ENCODE assay signal across 8 mouse cellular contexts in the genomic region with DNA sequence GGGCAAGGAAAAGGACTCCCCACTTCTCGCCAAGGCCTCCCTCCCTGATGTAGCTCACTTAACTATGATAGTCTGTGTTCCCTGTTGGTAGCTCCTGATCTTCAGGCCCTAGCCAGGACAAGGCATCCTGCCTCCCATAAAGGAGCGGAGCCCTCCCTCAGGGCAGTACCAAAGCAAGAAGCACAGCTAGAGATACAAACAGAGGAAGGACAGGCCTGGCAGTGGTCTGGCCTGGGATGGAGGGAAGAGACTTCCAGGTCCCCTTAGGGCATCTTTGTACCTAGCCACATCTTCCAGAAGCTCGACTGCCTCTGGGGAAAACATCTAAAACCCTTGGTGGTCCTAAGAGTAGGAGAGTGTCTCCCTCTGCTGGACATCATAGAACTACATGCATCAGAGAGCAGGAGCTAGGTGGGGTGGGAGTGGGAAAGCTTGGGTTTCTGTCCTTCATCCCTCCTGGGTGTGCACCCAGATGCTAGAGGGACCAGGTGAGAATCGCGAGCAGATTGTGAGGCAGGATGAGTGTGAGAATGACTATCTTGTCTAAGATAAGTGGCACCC. TPM values are rescaled to one million over a fixed set of nuclear protein-coding genes. Genes with fewer than 3 reads are reported as not detected.
A peak's percentile ranks its signal among the peaks of the same experiment; 100 is the strongest.
DNase-seq lines count a peak whose midpoint lies in the region; ATAC-seq and TF ChIP-seq lines count a peak whose summit lies in the region.

No protein-coding gene starts in this region.

- TF ChIP-seq EP300 in heart, postnatal 0 days (IDR thresholded peaks at IDR 0.05; ENCODE audit: low read depth) = no peak

- peaks cover 41% of the 10 kb centered on the region for H3K4me1 ChIP-seq in hindbrain, embryonic 10.5 days (replicated peaks)
- peaks cover 17% of the 10 kb centered on the region for H3K4me1 ChIP-seq in hindbrain, embryonic 12.5 days
- no peaks in the 10 kb centered on the region for H3K4me1 ChIP-seq in bone marrow macrophage, adult 2 months (ENCODE audit: control insufficient read depth, insufficient read depth, low read length)
- H3K4me1 ChIP-seq in heart, postnatal 0 days (ENCODE audit: control insufficient read depth, insufficient read depth) = no peaks in the 10 kb centered on the region
- peaks cover 13% of the 10 kb centered on the region for H3K4me1 ChIP-seq in neural tube, embryonic 13.5 days (replicated peaks)

- no peak for TF ChIP-seq POLR2A in bone marrow macrophage, adult 2 months (IDR thresholded peaks at IDR 0.05; ENCODE audit: borderline replicate concordance, low read depth, low read length)

- H3K27me3 ChIP-seq in hindbrain, embryonic 10.5 days (ENCODE audit: insufficient read depth, poor library complexity, severe bottlenecking) = no peaks in the 10 kb centered on the region
- H3K27me3 ChIP-seq in hindbrain, embryonic 12.5 days = no peaks in the 10 kb centered on the region
- no peaks in the 10 kb centered on the region; the same call in 1 of the 2 replicates for H3K27me3 ChIP-seq in heart, postnatal 0 days (ENCODE audit: control insufficient read depth, insufficient read depth, low read length)
- no peaks in the 10 kb centered on the region for H3K27me3 ChIP-seq in neural tube, embryonic 13.5 days

- ATAC-seq in hindbrain, embryonic 12.5 days (ENCODE audit: low FRiP score) = no peak
- ATAC-seq in heart, postnatal 0 days (ENCODE audit: insufficient read depth, low read depth) = no peak
- ATAC-seq in neural tube, embryonic 13.5 days (ENCODE audit: low read depth) = 0 out of 2 replicates have a peak, but pooled peaks have one; percentile 48

- no peak overlapping the region for H3K9ac ChIP-seq in hindbrain, embryonic 12.5 days
- no peak overlapping the region for H3K9ac ChIP-seq in heart, postnatal 0 days (replicated peaks; ENCODE audit: low read depth, low read length)
- no peak overlapping the region for H3K9ac ChIP-seq in neural tube, embryonic 13.5 days

- H3K9me3 ChIP-seq in hindbrain, embryonic 10.5 days = peaks cover 5% of the 10 kb centered on the region; the same call in 1 of the 2 replicates
- no peaks in the 10 kb centered on the region for H3K9me3 ChIP-seq in hindbrain, embryonic 12.5 days (replicated peaks)
- no peaks in the 10 kb centered on the region for H3K9me3 ChIP-seq in heart, postnatal 0 days (replicated peaks; ENCODE audit: control insufficient read depth, low read length)
- H3K9me3 ChIP-seq in neural tube, embryonic 13.5 days = no peaks in the 10 kb centered on the region

- TF ChIP-seq CTCF in bone marrow macrophage, adult 2 months (IDR thresholded peaks at IDR 0.05; ENCODE audit: low read depth, low read length) = peak; percentile 68
- TF ChIP-seq CTCF in heart, postnatal 0 days (IDR thresholded peaks at IDR 0.05; ENCODE audit: low read depth) = peak; percentile 92

- no peak overlapping the region for H3K4me3 ChIP-seq in hindbrain, embryonic 10.5 days
- H3K4me3 ChIP-seq in hindbrain, embryonic 12.5 days = no peak overlapping the region
- no peak overlapping the region for H3K4me3 ChIP-seq in bone marrow macrophage, adult 2 months (ENCODE audit: insufficient read depth, low read length)
- no peak overlapping the region for H3K4me3 ChIP-seq in heart, postnatal 0 days (ENCODE audit: low read depth, low read length)
- H3K4me3 ChIP-seq in neural tube, embryonic 13.5 days = no peak overlapping the region

- WGBS in hindbrain, embryonic 10.5 days = 45% methylated on average over 5 of the region's 5 CpGs
- 46% methylated on average over 5 of the region's 5 CpGs for WGBS in hindbrain, embryonic 12.5 days
- 40% methylated on average over 5 of the region's 5 CpGs for WGBS in heart, postnatal 0 days
- WGBS in neural tube, embryonic 13.5 days = 50% methylated on average over 5 of the region's 5 CpGs

- no peak overlapping the region for H3K4me2 ChIP-seq in hindbrain, embryonic 12.5 days (replicated peaks)
- H3K4me2 ChIP-seq in heart, postnatal 0 days (ENCODE audit: low read depth, low read length) = no peak overlapping the region
- H3K4me2 ChIP-seq in neural tube, embryonic 13.5 days = no peak overlapping the region

- DNase-seq in hindbrain, embryonic 10.5 days (ENCODE audit: low spot score) = peak; percentile 40
- DNase-seq in CD4-positive, CD25-positive, alpha-beta regulatory T cell, adult 2 months (ENCODE audit: low read depth, low spot score) = peak; percentile 72
- DNase-seq in heart, postnatal 0 days (ENCODE audit: low spot score) = peak; percentile 41
- peak; percentile 71 to 86 for DNase-seq in left cerebral cortex, postnatal 25 days (ENCODE audit: low spot score in 2 of 2)
- no peak for DNase-seq in spleen, adult 12 weeks (ENCODE audit: low spot score)

- intact Hi-C loops in left cerebral cortex, postnatal 25 days (cut with DNase I) = loop anchor here (1.0 kb wide), 1 partner anchor 19 kb away; the partner anchor contains the start of gene Lgi4

- no peaks in the 10 kb centered on the region for H3K36me3 ChIP-seq in hindbrain, embryonic 10.5 days
- no peaks in the 10 kb centered on the region for H3K36me3 ChIP-seq in hindbrain, embryonic 12.5 days
- H3K36me3 ChIP-seq in heart, postnatal 0 days (replicated peaks; ENCODE audit: control insufficient read depth, insufficient read depth, low read length) = no peaks in the 10 kb centered on the region
- no peaks in the 10 kb centered on the region for H3K36me3 ChIP-seq in neural tube, embryonic 13.5 days

- H3K27ac ChIP-seq in hindbrain, embryonic 10.5 days = peak overlapping the region; percentile 78
- no peak overlapping the region for H3K27ac ChIP-seq in hindbrain, embryonic 12.5 days
- no peak overlapping the region for H3K27ac ChIP-seq in bone marrow macrophage, adult 2 months (ENCODE audit: insufficient read depth, low read depth, low read length)
- no peak overlapping the region for H3K27ac ChIP-seq in heart, postnatal 0 days (ENCODE audit: low read depth)
- peak overlapping the region; percentile 34; the same call in 1 of the 2 replicates for H3K27ac ChIP-seq in neural tube, embryonic 13.5 days (replicated peaks)

RNA-seq across cellular contexts. Expression of gene Fxyd3, which starts 1.5 kb away (rescaled TPM):
- polyA plus RNA-seq in hindbrain, embryonic 10.5 days (2016; fragmentation: Nextera tagmentation; extraction: Ambion mirVana) = 7.9 and 10.8 TPM in 2 replicates
- polyA plus RNA-seq in hindbrain, embryonic 12.5 days (2016; fragmentation: Nextera tagmentation; extraction: Ambion mirVana) = 5.5 and 12.3 TPM in 2 replicates
- polyA plus RNA-seq in bone marrow macrophage, adult 2 months (2012; ENCODE audit: insufficient read depth, insufficient read length, missing spikeins) = 0.91 TPM in 1 of 2 replicates, not detected in the other
- total RNA-seq in heart, postnatal 0 days (2014; rRNA removed; ENCODE audit: low replicate concordance) = 0.81 and 0.92 TPM in 2 replicates
- polyA plus RNA-seq in heart, postnatal 0 days (2015; fragmentation: Nextera tagmentation; extraction: Ambion mirVana) = 0.66 and 2.4 TPM in 2 replicates
- total RNA-seq in left cerebral cortex, postnatal 25 days (2021) = not detected
- polyA plus RNA-seq in neural tube, embryonic 13.5 days (2015; fragmentation: Nextera tagmentation; extraction: Ambion mirVana) = 2.2 and 2.5 TPM in 2 replicates

RNA-seq across cellular contexts. Expression of gene Lgi4, which starts 18.8 kb away (rescaled TPM):
- 2.3 and 6.3 TPM in 2 replicates for polyA plus RNA-seq in hindbrain, embryonic 10.5 days (2016; fragmentation: Nextera tagmentation; extraction: Ambion mirVana)
- polyA plus RNA-seq in hindbrain, embryonic 12.5 days (2016; fragmentation: Nextera tagmentation; extraction: Ambion mirVana) = 2.1 TPM in 2 replicates
- 0.27 and 0.78 TPM in 2 replicates for polyA plus RNA-seq in bone marrow macrophage, adult 2 months (2012; ENCODE audit: insufficient read depth, insufficient read length, missing spikeins)
- total RNA-seq in heart, postnatal 0 days (2014; rRNA removed; ENCODE audit: low replicate concordance) = 0.27 and 2.7 TPM in 2 replicates
- 0.08 and 0.19 TPM in 2 replicates for polyA plus RNA-seq in heart, postnatal 0 days (2015; fragmentation: Nextera tagmentation; extraction: Ambion mirVana)
- 10 to 100 TPM; 24.2 to 24.9 TPM for total RNA-seq in left cerebral cortex, postnatal 25 days (2021)
- 2.0 and 2.6 TPM in 2 replicates for polyA plus RNA-seq in neural tube, embryonic 13.5 days (2015; fragmentation: Nextera tagmentation; extraction: Ambion mirVana)

RNA-seq across cellular contexts. Expression of gene Fxyd1, which starts 21.0 kb away (rescaled TPM):
- polyA plus RNA-seq in hindbrain, embryonic 10.5 days (2016; fragmentation: Nextera tagmentation; extraction: Ambion mirVana) = 14.0 and 17.1 TPM in 2 replicates
- 25.3 and 34.7 TPM in 2 replicates for polyA plus RNA-seq in hindbrain, embryonic 12.5 days (2016; fragmentation: Nextera tagmentation; extraction: Ambion mirVana)
- not detected in 2 replicates for polyA plus RNA-seq in bone marrow macrophage, adult 2 months (2012; ENCODE audit: insufficient read depth, insufficient read length, missing spikeins)
- 499 and 572 TPM in 2 replicates for total RNA-seq in heart, postnatal 0 days (2014; rRNA removed; ENCODE audit: low replicate concordance)
- polyA plus RNA-seq in heart, postnatal 0 days (2015; fragmentation: Nextera tagmentation; extraction: Ambion mirVana) = 1,579 and 1,586 TPM in 2 replicates
- total RNA-seq in left cerebral cortex, postnatal 25 days (2021) = 10 to 100 TPM; 79.9 to 81.6 TPM
- 28.2 and 33.9 TPM in 2 replicates for polyA plus RNA-seq in neural tube, embryonic 13.5 days (2015; fragmentation: Nextera tagmentation; extraction: Ambion mirVana)

RNA-seq across cellular contexts. Expression of gene Fxyd7, which starts 26.7 kb away (rescaled TPM):
- polyA plus RNA-seq in hindbrain, embryonic 10.5 days (2016; fragmentation: Nextera tagmentation; extraction: Ambion mirVana) = 1.4 and 7.6 TPM in 2 replicates
- 26.3 and 29.8 TPM in 2 replicates for polyA plus RNA-seq in hindbrain, embryonic 12.5 days (2016; fragmentation: Nextera tagmentation; extraction: Ambion mirVana)
- polyA plus RNA-seq in bone marrow macrophage, adult 2 months (2012; ENCODE audit: insufficient read depth, insufficient read length, missing spikeins) = not detected in 2 replicates
- total RNA-seq in heart, postnatal 0 days (2014; rRNA removed; ENCODE audit: low replicate concordance) = 5.8 TPM in 1 of 2 replicates, not detected in the other
- polyA plus RNA-seq in heart, postnatal 0 days (2015; fragmentation: Nextera tagmentation; extraction: Ambion mirVana) = 0.67 and 0.72 TPM in 2 replicates
- 100 to 1,000 TPM; 185 to 232 TPM for total RNA-seq in left cerebral cortex, postnatal 25 days (2021)
- polyA plus RNA-seq in neural tube, embryonic 13.5 days (2015; fragmentation: Nextera tagmentation; extraction: Ambion mirVana) = 181 and 239 TPM in 2 replicates

RNA-seq across cellular contexts. Expression of gene Fxyd5, which starts 35.7 kb away (rescaled TPM):
- 11.6 and 14.7 TPM in 2 replicates for polyA plus RNA-seq in hindbrain, embryonic 10.5 days (2016; fragmentation: Nextera tagmentation; extraction: Ambion mirVana)
- polyA plus RNA-seq in hindbrain, embryonic 12.5 days (2016; fragmentation: Nextera tagmentation; extraction: Ambion mirVana) = 9.6 and 10.4 TPM in 2 replicates
- polyA plus RNA-seq in bone marrow macrophage, adult 2 months (2012; ENCODE audit: insufficient read depth, insufficient read length, missing spikeins) = 1,886 and 2,039 TPM in 2 replicates
- total RNA-seq in heart, postnatal 0 days (2014; rRNA removed; ENCODE audit: low replicate concordance) = 54.3 and 69.7 TPM in 2 replicates
- 41.5 and 46.4 TPM in 2 replicates for polyA plus RNA-seq in heart, postnatal 0 days (2015; fragmentation: Nextera tagmentation; extraction: Ambion mirVana)
- total RNA-seq in left cerebral cortex, postnatal 25 days (2021) = 10 to 100 TPM; 22.6 to 27.8 TPM
- polyA plus RNA-seq in neural tube, embryonic 13.5 days (2015; fragmentation: Nextera tagmentation; extraction: Ambion mirVana) = 15.9 and 19.6 TPM in 2 replicates

Comparison
In these comparisons a context has a peak if more than half of its experiments do, and no peak if none do; other contexts are left out.
1. H3K27ac ChIP-seq: peak in hindbrain, embryonic 10.5 days (single experiment) and neural tube, embryonic 13.5 days (single experiment); none in hindbrain, embryonic 12.5 days (single experiment), bone marrow macrophage, adult 2 months (single experiment) and heart, postnatal 0 days (single experiment).
2. RNA of gene Fxyd1, which starts 21.0 kb away (polyA plus RNA-seq): 1,579 to 1,586 TPM in heart, postnatal 0 days; 28.2 to 33.9 TPM in neural tube, embryonic 13.5 days, 25.3 to 34.7 TPM in hindbrain, embryonic 12.5 days, 14.0 to 17.1 TPM in hindbrain, embryonic 10.5 days and not detected in bone marrow macrophage, adult 2 months; every median in the first group is over 10 times any median in the second.